ENCODE assay signal across 8 mouse cellular contexts in the genomic region with DNA sequence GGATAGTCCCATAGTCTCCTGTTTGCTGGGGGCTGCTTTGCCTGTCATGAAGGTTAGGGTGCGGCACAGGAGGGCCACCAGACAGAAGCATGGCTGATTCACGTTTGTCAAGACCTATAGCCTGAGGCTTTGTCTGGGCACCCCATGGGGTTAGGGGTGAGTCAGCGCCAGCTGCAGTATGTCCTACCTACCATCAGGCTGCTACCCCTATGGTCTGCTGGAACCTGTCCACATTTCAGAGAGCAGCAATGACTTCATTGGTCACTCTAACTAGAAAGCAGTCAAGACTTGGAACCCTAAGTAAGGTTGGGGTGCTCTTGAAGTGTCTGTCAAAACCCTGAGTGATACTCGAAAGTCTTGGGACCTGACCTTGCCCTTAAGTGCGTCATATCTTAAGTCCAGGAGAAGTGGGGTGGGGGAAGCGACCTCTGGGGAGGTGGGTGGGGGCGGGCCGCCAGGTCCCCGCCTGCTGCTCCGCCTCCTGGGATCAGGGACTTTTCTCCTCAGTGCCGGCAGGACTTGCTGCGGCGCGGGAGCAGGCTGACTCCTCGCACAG. TPM values are rescaled to one million over a fixed set of nuclear protein-coding genes. Genes with fewer than 3 reads are reported as not detected.
DNase-seq lines count a peak whose midpoint lies in the region; ATAC-seq and TF ChIP-seq lines count a peak whose summit lies in the region.

A gene (plus strand): TSS at position 506 of the 556 bp plus-strand sequence.

- no peak within 1 kb of the TSS for H3K4me3 ChIP-seq in cerebellum, adult 2 months (replicated peaks; ENCODE audit: insufficient read depth, low read depth, low read length)
- H3K4me3 ChIP-seq in kidney, embryonic 16.5 days (ENCODE audit: low read length) = peak within 1 kb of the TSS; percentile 26
- H3K4me3 ChIP-seq in lung, embryonic 14.5 days (ENCODE audit: low read depth, low read length) = peak within 1 kb of the TSS; percentile 18
- H3K4me3 ChIP-seq in layer of hippocampus, adult 2 months = no peak within 1 kb of the TSS

- TF ChIP-seq CTCF in cerebellum, adult 2 months (IDR thresholded peaks at IDR 0.05; ENCODE audit: borderline replicate concordance, insufficient read depth, low read depth, low read length) = no peak
- no peak for TF ChIP-seq CTCF in lung, embryonic 14.5 days (IDR thresholded peaks at IDR 0.05; ENCODE audit: low read depth)
- TF ChIP-seq CTCF in layer of hippocampus, adult 2 months (conservative IDR thresholded peaks at IDR 0.05) = no peak

- TF ChIP-seq POLR2A in cerebellum, adult 2 months (IDR thresholded peaks at IDR 0.05; ENCODE audit: borderline replicate concordance, insufficient read depth, low read length) = no peak

- H3K9me3 ChIP-seq in kidney, embryonic 16.5 days (ENCODE audit: low read length) = no peaks in the 10 kb centered on the region
- H3K9me3 ChIP-seq in lung, embryonic 14.5 days (ENCODE audit: low read depth, low read length) = no peaks in the 10 kb centered on the region

- peaks cover 24% of the 10 kb centered on the region for H3K36me3 ChIP-seq in kidney, embryonic 16.5 days (ENCODE audit: insufficient read depth, low read length)
- H3K36me3 ChIP-seq in lung, embryonic 14.5 days (ENCODE audit: insufficient read depth) = peaks cover 26% of the 10 kb centered on the region

- peaks cover 34% of the 10 kb centered on the region for H3K4me1 ChIP-seq in cerebellum, adult 2 months (ENCODE audit: control insufficient read depth, insufficient read depth, low read length)
- peaks cover 24% of the 10 kb centered on the region for H3K4me1 ChIP-seq in kidney, embryonic 16.5 days (ENCODE audit: insufficient read depth, low read length)
- no peaks in the 10 kb centered on the region for H3K4me1 ChIP-seq in lung, embryonic 14.5 days (ENCODE audit: insufficient read depth)

- no peaks in the 10 kb centered on the region for H3K27me3 ChIP-seq in cerebellum, adult 2 months (ENCODE audit: control insufficient read depth, insufficient read depth, low read length)
- H3K27me3 ChIP-seq in kidney, embryonic 16.5 days (ENCODE audit: insufficient read depth, low read length) = 0 out of 2 replicates have a peak, but pooled peaks cover 2% of the 10 kb centered on the region
- H3K27me3 ChIP-seq in lung, embryonic 14.5 days (ENCODE audit: insufficient read depth, low read length) = peaks cover 11% of the 10 kb centered on the region; the same call in 1 of the 2 replicates

- H3K9ac ChIP-seq in kidney, embryonic 16.5 days (replicated peaks; ENCODE audit: low read length) = peak within 1 kb of the TSS; percentile 36; the same call in 1 of the 2 replicates
- peak within 1 kb of the TSS; percentile 23 for H3K9ac ChIP-seq in lung, embryonic 14.5 days

- ATAC-seq in kidney, embryonic 16.5 days (ENCODE audit: low FRiP score, low TSS enrichment) = no peak
- ATAC-seq in lung, embryonic 14.5 days (ENCODE audit: insufficient read depth) = no peak; the same call in 1 of the 2 replicates

- H3K4me2 ChIP-seq in kidney, embryonic 16.5 days (replicated peaks; ENCODE audit: low read depth, low read length) = peak within 1 kb of the TSS; percentile 51
- H3K4me2 ChIP-seq in lung, embryonic 14.5 days = peak within 1 kb of the TSS; percentile 53

- WGBS in cerebellum, adult 2 months = 13% methylated on average over 15 of the region's 15 CpGs
- whole genome bisulfite sequencing in kidney, embryonic 16.5 days = 9% methylated on average over 15 of the region's 15 CpGs
- WGBS in lung, embryonic 14.5 days = 9% methylated on average over 15 of the region's 15 CpGs

- H3K27ac ChIP-seq in cerebellum, adult 2 months (ENCODE audit: insufficient read depth, low read length) = no peak within 1 kb of the TSS
- H3K27ac ChIP-seq in kidney, embryonic 16.5 days (ENCODE audit: low read length) = no peak within 1 kb of the TSS
- H3K27ac ChIP-seq in lung, embryonic 14.5 days (ENCODE audit: low read depth) = no peak within 1 kb of the TSS
- H3K27ac ChIP-seq in layer of hippocampus, adult 2 months = no peak within 1 kb of the TSS

- DNase-seq in cerebellum, adult 2 months = no peak
- DNase-seq in cerebellum, adult 11-12 months = no peak
- DNase-seq in kidney, postnatal 14 days = no peak
- peak; percentile 39 for DNase-seq in ZHBTc4 (ENCODE audit: low read depth, low spot score)
- DNase-seq in lung, embryonic 14.5 days = no peak
- DNase-seq in layer of hippocampus, adult 2 months (ENCODE audit: low spot score in 2 of 2) = no peak
- DNase-seq in layer of hippocampus, postnatal 14 days (ENCODE audit: low spot score in 2 of 2) = no peak

RNA-seq across cellular contexts. Expression of the gene that starts here (rescaled TPM):
- polyA plus RNA-seq in cerebellum, adult 2 months (2012; rRNA removed) = 11.3 and 14.1 TPM in 2 replicates
- 2.9 and 3.9 TPM in 2 replicates for polyA plus RNA-seq in kidney, embryonic 16.5 days (2015; fragmentation: Nextera tagmentation; extraction: Ambion mirVana)
- polyA plus RNA-seq in lung, embryonic 14.5 days (2014; fragmentation: Nextera tagmentation; extraction: Ambion mirVana) = 1.7 and 2.1 TPM in 2 replicates
- 1 to 10 TPM; 3.8 to 4.6 TPM for total RNA-seq in layer of hippocampus, adult 2 months (2021)
- 1 to 10 TPM; 5.0 TPM for total RNA-seq in layer of hippocampus, postnatal 14 days (2021)

Comparison
In these comparisons a context has a peak if more than half of its experiments do, and no peak if none do; other contexts are left out.
1. H3K4me3 ChIP-seq: peak in kidney, embryonic 16.5 days (single experiment) and lung, embryonic 14.5 days (single experiment); none in cerebellum, adult 2 months (single experiment) and layer of hippocampus, adult 2 months (single experiment).